25 mouse cellular contexts compared by ENCODE assay signal in genomic region chr6:103700336-103700735, GRCm38 (mm10).
A peak's percentile ranks its signal among the peaks of the same experiment; 100 is the strongest.
DNase-seq lines count a peak whose midpoint lies in the region; ATAC-seq lines count a peak whose summit lies in the region.
"Had no signal": no experiment of that assay in that cellular context is flagged by ENCODE, and none has a peak within 500 bp of the region (broad histone marks: within the 10 kb centered on the region; RNA-seq: fewer than 3 reads in every experiment).

No protein-coding gene starts in this region.

- H3K4me1 ChIP-seq in liver, embryonic 15.5 days (replicated peaks) = peaks cover 13% of the 10 kb centered on the region
- no peaks in the 10 kb centered on the region for H3K4me1 ChIP-seq in forebrain, embryonic 11.5 days (replicated peaks; ENCODE audit: control insufficient read depth, insufficient read depth, low read length)
- H3K4me1 ChIP-seq: forebrain, embryonic 12.5 days; heart, embryonic 13.5 days; neural tube, embryonic 12.5 days had no signal

- no peaks in the 10 kb centered on the region for H3K36me3 ChIP-seq in liver, embryonic 15.5 days (replicated peaks)
- no peaks in the 10 kb centered on the region for H3K36me3 ChIP-seq in forebrain, embryonic 11.5 days (ENCODE audit: control insufficient read depth, insufficient read depth, low read length)
- H3K36me3 ChIP-seq: forebrain, embryonic 12.5 days; heart, embryonic 13.5 days; neural tube, embryonic 12.5 days had no signal

- ATAC-seq in erythroid progenitor cell, adult 5-6 weeks (replicated peaks; ENCODE audit: low FRiP score, poor library complexity, severe bottlenecking) = 0 out of 2 replicates have a peak, but pooled peaks have one; percentile 63
- ATAC-seq in liver, embryonic 15.5 days (ENCODE audit: insufficient read depth) = peak; percentile 94
- no peak for ATAC-seq in forebrain, embryonic 11.5 days (replicated peaks; ENCODE audit: low FRiP score)
- ATAC-seq: hindbrain, postnatal 0 days; intestine, embryonic 16.5 days had no signal

- H3K4me3 ChIP-seq in liver, embryonic 15.5 days (replicated peaks) = no peak overlapping the region
- H3K4me3 ChIP-seq in forebrain, embryonic 11.5 days (ENCODE audit: low read depth, low read length) = no peak overlapping the region
- H3K4me3 ChIP-seq: forebrain, embryonic 12.5 days; heart, adult 2 months; heart, embryonic 13.5 days; neural tube, embryonic 12.5 days had no signal

- H3K9me3 ChIP-seq in liver, embryonic 15.5 days (replicated peaks) = no peaks in the 10 kb centered on the region
- no peaks in the 10 kb centered on the region for H3K9me3 ChIP-seq in forebrain, embryonic 11.5 days (ENCODE audit: control insufficient read depth, low read length)
- H3K9me3 ChIP-seq: forebrain, embryonic 12.5 days; heart, embryonic 13.5 days; neural tube, embryonic 12.5 days had no signal

- H3K4me2 ChIP-seq in liver, embryonic 15.5 days = peak overlapping the region; percentile 25; the same call in 1 of the 2 replicates
- H3K4me2 ChIP-seq in forebrain, embryonic 11.5 days (ENCODE audit: low read depth, low read length, severe bottlenecking) = no peak overlapping the region
- H3K4me2 ChIP-seq: forebrain, embryonic 12.5 days; heart, embryonic 13.5 days; neural tube, embryonic 12.5 days had no signal

- H3K27ac ChIP-seq in liver, embryonic 15.5 days (replicated peaks) = 0 out of 2 replicates have a peak overlapping the region, but pooled peaks have one; percentile 24
- no peak overlapping the region for H3K27ac ChIP-seq in forebrain, embryonic 11.5 days (ENCODE audit: low read depth, low read length)
- H3K27ac ChIP-seq: forebrain, embryonic 12.5 days; heart, adult 2 months; heart, embryonic 13.5 days; hindbrain, postnatal 0 days; neural tube, embryonic 12.5 days had no signal

- H3K27me3 ChIP-seq in liver, embryonic 15.5 days = no peaks in the 10 kb centered on the region
- no peaks in the 10 kb centered on the region for H3K27me3 ChIP-seq in forebrain, embryonic 11.5 days (ENCODE audit: control insufficient read depth, insufficient read depth, low read length)
- H3K27me3 ChIP-seq: forebrain, embryonic 12.5 days; heart, embryonic 13.5 days; neural tube, embryonic 12.5 days had no signal

- peak; percentile 8 for DNase-seq in embryo, embryonic 10 days (ENCODE audit: low spot score)
- DNase-seq in embryo, embryonic 10.5 days (ENCODE audit: low spot score) = no peak
- DNase-seq in MEL-GATA-1-ER (ENCODE audit: extremely low read depth, low read depth) = peak; percentile 1
- DNase-seq in frontal cortex, postnatal 36 days (ENCODE audit: low spot score in 2 of 2) = no peak
- no peak for DNase-seq in forebrain, embryonic 11.5 days (ENCODE audit: low spot score)
- DNase-seq in left cerebral cortex, adult 11 months (ENCODE audit: low spot score) = no peak
- DNase-seq: adrenal gland, postnatal 36 days; cerebellum, adult 2 months; gastrocnemius, postnatal 36 days; heart, adult 2 months; heart, postnatal 14 days; kidney, adult 9 months; kidney, postnatal 25 days; lung, adult 18-20 months; lung, postnatal 10 days; midbrain, embryonic 14.5 days; retina, postnatal 1 day; thymus, postnatal 14 days had no signal

- 22% methylated on average over 7 of the region's 7 CpGs for WGBS in liver, embryonic 15.5 days (ENCODE audit: insufficient replicate concordance)
- 85% methylated on average over 7 of the region's 7 CpGs for WGBS in forebrain, embryonic 11.5 days

- no peak overlapping the region for H3K9ac ChIP-seq in liver, embryonic 15.5 days
- H3K9ac ChIP-seq in forebrain, embryonic 11.5 days (ENCODE audit: low read length) = no peak overlapping the region
- H3K9ac ChIP-seq: forebrain, embryonic 12.5 days; heart, embryonic 13.5 days; neural tube, embryonic 12.5 days had no signal

Comparison
In these comparisons a context has a peak if more than half of its experiments do, and no peak if none do; other contexts are left out.
1. DNase-seq: peak in embryo, embryonic 10 days (single experiment) and MEL-GATA-1-ER (single experiment); none in embryo, embryonic 10.5 days (single experiment), frontal cortex, postnatal 36 days (0 of 2), forebrain, embryonic 11.5 days (single experiment) and left cerebral cortex, adult 11 months (single experiment).